Mouse (Mus musculus): ENCODE results near the gene Lsmem1.

Gene Lsmem1

DNA sequence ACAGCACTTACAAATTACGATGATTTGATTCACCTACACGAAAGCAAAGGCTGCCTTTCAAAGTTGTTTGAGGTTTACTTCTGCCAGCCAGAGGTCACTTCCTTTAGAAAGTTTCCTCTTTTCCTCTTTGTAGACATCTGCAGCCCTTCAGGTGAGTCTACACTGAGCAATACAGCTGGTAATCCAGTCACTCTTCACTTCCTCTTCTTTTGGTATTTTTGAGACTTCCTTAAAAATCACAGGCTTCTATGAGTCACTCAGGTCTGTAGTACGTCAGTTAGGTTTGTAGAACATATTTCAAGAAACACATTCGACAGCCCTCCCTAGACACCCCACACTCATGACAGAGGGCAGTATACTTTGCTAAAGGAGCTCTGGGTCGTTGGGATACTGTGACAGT is 58.6 kb downstream of the Lsmem1 start:
- DNase-seq (ENCODE audit: low spot score) = no peak

- DNase-seq (ENCODE audit: low spot score) = no peak
These were observed 59.6 kb downstream of the Lsmem1 start for GRCm38 (mm10) chr12:40139484-40140245.

DNA sequence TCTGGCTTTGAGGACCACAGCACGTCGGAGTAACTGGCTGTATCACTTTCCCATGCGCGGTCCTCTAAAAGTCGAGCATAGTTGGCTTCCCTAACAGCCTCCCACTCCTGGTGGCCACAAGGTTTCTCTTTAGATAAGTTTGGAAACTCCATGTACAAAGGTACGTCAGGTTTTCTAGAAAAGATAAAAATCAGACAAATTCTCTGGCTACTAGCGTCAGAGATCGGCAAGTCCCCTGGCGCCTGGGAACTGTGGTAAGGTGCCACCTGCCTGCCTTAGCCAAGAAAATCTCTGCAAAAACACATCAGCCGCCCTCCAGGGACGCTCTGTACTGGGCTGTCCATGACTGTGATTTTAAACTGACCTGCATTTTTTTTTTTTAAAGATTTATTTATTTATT is 64.8 kb downstream of the Lsmem1 start:
- no peak for DNase-seq (ENCODE audit: low spot score)

- DNase-seq (ENCODE audit: low spot score) = no peak
These were observed 65.6 kb downstream of the Lsmem1 start, which contains the start of gene Scin for GRCm38 (mm10) chr12:40133573-40134271. TSS of gene Scin (minus strand) at chr12:40134228.

GRCm38 (mm10) chr12:40133194-40133572 is 66.1 kb downstream of the Lsmem1 start:
- no peak for DNase-seq (ENCODE audit: low spot score)

All from c-Kit-positive CD71-positive TER-119-positive erythroid progenitor cells, embryonic 14.5 days (primary cell).